Mouse (Mus musculus): ENCODE results near the gene Ccdc102a. TPM values are rescaled to one million over a fixed set of nuclear protein-coding genes. Genes with fewer than 3 reads are reported as not detected.

Gene Ccdc102a
- polyA plus RNA-seq, 1 experiment from 2014 or later = 38.0 TPM

- H3K4me2 ChIP-seq (ENCODE audit: low read depth, severe bottlenecking) = peak overlapping the region; percentile 47
- H3K27me3 ChIP-seq (ENCODE audit: control insufficient read depth, insufficient read depth, low read length) = 0 out of 2 replicates have a peak, but pooled peaks cover 4% of the 10 kb centered on the region
- no peaks in the 10 kb centered on the region for H3K9me3 ChIP-seq (ENCODE audit: control insufficient read depth, low read length)
- no peak for ATAC-seq (ENCODE audit: insufficient number of reproducible peaks, low FRiP score, low TSS enrichment, low read depth)
- H3K4me1 ChIP-seq (ENCODE audit: control insufficient read depth, insufficient read depth, low read length) = peaks cover 37% of the 10 kb centered on the region
- peak overlapping the region; percentile 26; the same call in 1 of the 2 replicates for H3K27ac ChIP-seq (replicated peaks; ENCODE audit: low read depth, low read length)
- H3K36me3 ChIP-seq (ENCODE audit: control insufficient read depth, insufficient read depth, low read length) = no peaks in the 10 kb centered on the region; the same call in 1 of the 2 replicates
- 53% methylated on average over 9 of the region's 9 CpGs for WGBS
- H3K4me3 ChIP-seq (ENCODE audit: low read depth, low read length) = peak overlapping the region; percentile 84
- peak overlapping the region; percentile 94; the same call in 1 of the 2 replicates for H3K9ac ChIP-seq (ENCODE audit: low read length)
- no peak for DNase-seq (ENCODE audit: low spot score)
Measured at GRCm38 (mm10) chr8:94916311-94916959, 1.5 kb downstream of the Ccdc102a start.

- WGBS = 21% methylated on average over 3 of the region's 3 CpGs
- Histone ChIP-seq H3K36me3 (ENCODE audit: control insufficient read depth, insufficient read depth, low read length) (no peaks in the 10 kb centered on the region; the same call in 1 of the 2 replicates), H3K27ac (replicated peaks; ENCODE audit: low read depth, low read length) (peak overlapping the region; percentile 59; the same call in 1 of the 2 replicates), H3K9me3 (ENCODE audit: control insufficient read depth, low read length) (no peaks in the 10 kb centered on the region), H3K4me2 (ENCODE audit: low read depth, severe bottlenecking) (peak overlapping the region; percentile 24; the same call in 1 of the 2 replicates), H3K4me3 (ENCODE audit: low read depth, low read length) (no peak overlapping the region), H3K4me1 (ENCODE audit: control insufficient read depth, insufficient read depth, low read length) (peaks cover 37% of the 10 kb centered on the region), H3K9ac (ENCODE audit: low read length) (0 out of 2 replicates have a peak overlapping the region, but pooled peaks have one; percentile 4), H3K27me3 (ENCODE audit: control insufficient read depth, insufficient read depth, low read length) (0 out of 2 replicates have a peak, but pooled peaks cover 4% of the 10 kb centered on the region)
- peak; percentile 19; the same call in 1 of the 2 replicates for ATAC-seq (ENCODE audit: insufficient number of reproducible peaks, low FRiP score, low TSS enrichment, low read depth)
- DNase-seq (ENCODE audit: low spot score) = peak; percentile 79
Measured at GRCm38 (mm10) chr8:94914701-94915101, 3.2 kb downstream of the Ccdc102a start.

- ATAC-seq (ENCODE audit: insufficient number of reproducible peaks, low FRiP score, low TSS enrichment, low read depth) (no peak), DNase-seq (ENCODE audit: low spot score) (no peak)
- H3K4me3 ChIP-seq (ENCODE audit: low read depth, low read length) = no peak overlapping the region
- no peaks in the 10 kb centered on the region for H3K9me3 ChIP-seq (ENCODE audit: control insufficient read depth, low read length)
- peaks cover 37% of the 10 kb centered on the region for H3K4me1 ChIP-seq (ENCODE audit: control insufficient read depth, insufficient read depth, low read length)
- peak overlapping the region; percentile 24; the same call in 1 of the 2 replicates for H3K4me2 ChIP-seq (ENCODE audit: low read depth, severe bottlenecking)
- 86% methylated on average over 6 of the region's 6 CpGs for whole genome bisulfite sequencing
- no peaks in the 10 kb centered on the region; the same call in 1 of the 2 replicates for H3K36me3 ChIP-seq (ENCODE audit: control insufficient read depth, insufficient read depth, low read length)
- 0 out of 2 replicates have a peak overlapping the region, but pooled peaks have one; percentile 59 for H3K27ac ChIP-seq (replicated peaks; ENCODE audit: low read depth, low read length)
- no peak overlapping the region for H3K9ac ChIP-seq (ENCODE audit: low read length)
- 0 out of 2 replicates have a peak, but pooled peaks cover 4% of the 10 kb centered on the region for H3K27me3 ChIP-seq (ENCODE audit: control insufficient read depth, insufficient read depth, low read length)
Measured at GRCm38 (mm10) chr8:94914256-94914655, 3.6 kb downstream of the Ccdc102a start.

GRCm38 (mm10) chr8:94913061-94913660, 4.7 kb downstream of the Ccdc102a start:
- Histone ChIP-seq H3K9ac (ENCODE audit: low read length) (peak overlapping the region; percentile 52), H3K4me3 (ENCODE audit: low read depth, low read length) (peak overlapping the region; percentile 34), H3K27me3 (ENCODE audit: control insufficient read depth, insufficient read depth, low read length) (0 out of 2 replicates have a peak, but pooled peaks cover 4% of the 10 kb centered on the region), H3K27ac (replicated peaks; ENCODE audit: low read depth, low read length) (no peak overlapping the region), H3K4me1 (ENCODE audit: control insufficient read depth, insufficient read depth, low read length) (peaks cover 41% of the 10 kb centered on the region), H3K4me2 (ENCODE audit: low read depth, severe bottlenecking) (peak overlapping the region; percentile 70), H3K36me3 (ENCODE audit: control insufficient read depth, insufficient read depth, low read length) (no peaks in the 10 kb centered on the region; the same call in 1 of the 2 replicates), H3K9me3 (ENCODE audit: control insufficient read depth, low read length) (no peaks in the 10 kb centered on the region)
- DNase-seq (ENCODE audit: low spot score) = peak; percentile 83
- ATAC-seq (ENCODE audit: insufficient number of reproducible peaks, low FRiP score, low TSS enrichment, low read depth) = 0 out of 2 replicates have a peak, but pooled peaks have one; percentile 20
- WGBS = 5% methylated on average over 77 of the region's 77 CpGs

- Histone ChIP-seq H3K27ac (replicated peaks; ENCODE audit: low read depth, low read length) (no peak overlapping the region), H3K9me3 (ENCODE audit: control insufficient read depth, low read length) (no peaks in the 10 kb centered on the region), H3K4me1 (ENCODE audit: control insufficient read depth, insufficient read depth, low read length) (peaks cover 22% of the 10 kb centered on the region), H3K4me2 (ENCODE audit: low read depth, severe bottlenecking) (no peak overlapping the region), H3K36me3 (ENCODE audit: control insufficient read depth, insufficient read depth, low read length) (peaks cover 11% of the 10 kb centered on the region), H3K9ac (ENCODE audit: low read length) (no peak overlapping the region), H3K4me3 (ENCODE audit: low read depth, low read length) (no peak overlapping the region), H3K27me3 (ENCODE audit: control insufficient read depth, insufficient read depth, low read length) (0 out of 2 replicates have a peak, but pooled peaks cover 4% of the 10 kb centered on the region)
- WGBS = 7% methylated on average over 4 of the region's 4 CpGs
- peak; percentile 92 for DNase-seq (ENCODE audit: low spot score)
- ATAC-seq (ENCODE audit: insufficient number of reproducible peaks, low FRiP score, low TSS enrichment, low read depth) = no peak
Measured at GRCm38 (mm10) chr8:94908847-94909246, 9.1 kb downstream of the Ccdc102a start.

GRCm38 (mm10) chr8:94907591-94908300, 10.2 kb downstream of the Ccdc102a start:
- 83% methylated on average over 18 of the region's 18 CpGs for WGBS

GRCm38 (mm10) chr8:94904450-94905175, 13.3 kb downstream of the Ccdc102a start:
- Histone ChIP-seq H3K36me3 (ENCODE audit: control insufficient read depth, insufficient read depth, low read length) (peaks cover 13% of the 10 kb centered on the region), H3K27ac (replicated peaks; ENCODE audit: low read depth, low read length) (peak overlapping the region; percentile 36; the same call in 1 of the 2 replicates), H3K9ac (ENCODE audit: low read length) (no peak overlapping the region), H3K4me1 (ENCODE audit: control insufficient read depth, insufficient read depth, low read length) (peaks cover 36% of the 10 kb centered on the region), H3K9me3 (ENCODE audit: control insufficient read depth, low read length) (no peaks in the 10 kb centered on the region), H3K4me3 (ENCODE audit: low read depth, low read length) (no peak overlapping the region), H3K27me3 (ENCODE audit: control insufficient read depth, insufficient read depth, low read length) (no peaks in the 10 kb centered on the region), H3K4me2 (ENCODE audit: low read depth, severe bottlenecking) (no peak overlapping the region)
- DNase-seq (ENCODE audit: low spot score) = no peak
- ATAC-seq (ENCODE audit: insufficient number of reproducible peaks, low FRiP score, low TSS enrichment, low read depth) = no peak
- WGBS = 90% methylated on average over 12 of the region's 12 CpGs

More at GRCm38 (mm10) chr8:94907591-94908300, 10.2 kb downstream of the Ccdc102a start:
- Histone ChIP-seq H3K27me3 (ENCODE audit: control insufficient read depth, insufficient read depth, low read length) (0 out of 2 replicates have a peak, but pooled peaks cover 3% of the 10 kb centered on the region), H3K4me1 (ENCODE audit: control insufficient read depth, insufficient read depth, low read length) (peaks cover 27% of the 10 kb centered on the region), H3K4me2 (ENCODE audit: low read depth, severe bottlenecking) (no peak overlapping the region), H3K36me3 (ENCODE audit: control insufficient read depth, insufficient read depth, low read length) (peaks cover 13% of the 10 kb centered on the region), H3K4me3 (ENCODE audit: low read depth, low read length) (no peak overlapping the region), H3K9ac (ENCODE audit: low read length) (no peak overlapping the region), H3K27ac (replicated peaks; ENCODE audit: low read depth, low read length) (no peak overlapping the region), H3K9me3 (ENCODE audit: control insufficient read depth, low read length) (no peaks in the 10 kb centered on the region)
- no peak for ATAC-seq (ENCODE audit: insufficient number of reproducible peaks, low FRiP score, low TSS enrichment, low read depth)
- no peak for DNase-seq (ENCODE audit: low spot score)
